Mouse (Mus musculus): ENCODE data around the gene Ly6g6d. TPM values are rescaled to one million over a fixed set of nuclear protein-coding genes. Genes with fewer than 3 reads are reported as not detected.
A peak's percentile ranks its signal among the peaks of the same experiment; 100 is the strongest.

The Ly6g6d gene
- polyA plus RNA-seq, 1 experiment from 2014 or later, result 1.5 TPM

GRCm38 (mm10) chr17:35082841-35083576 is 5.1 kb upstream of the Ly6g6d start:
- 83% methylated on average over 16 of the region's 16 CpGs for WGBS
- H3K27ac ChIP-seq (replicated peaks), result no peak overlapping the region
- H3K4me1 ChIP-seq, result peaks cover 2% of the 10 kb centered on the region; the same call in 1 of the 2 replicates
- H3K4me3 ChIP-seq (replicated peaks), result no peak overlapping the region
- no peaks in the 10 kb centered on the region for H3K27me3 ChIP-seq
- no peaks in the 10 kb centered on the region for H3K9me3 ChIP-seq (replicated peaks)
- no peak overlapping the region for H3K4me2 ChIP-seq (replicated peaks)
- no peak overlapping the region for H3K9ac ChIP-seq
- ATAC-seq (ENCODE audit: insufficient number of reproducible peaks, low FRiP score, low TSS enrichment, low read depth), result no peak
- no peaks in the 10 kb centered on the region for H3K36me3 ChIP-seq

GRCm38 (mm10) chr17:35080710-35081109 is 2.8 kb upstream of the Ly6g6d start:
- no peak overlapping the region for H3K27ac ChIP-seq (replicated peaks)
- no peaks in the 10 kb centered on the region for H3K9me3 ChIP-seq (replicated peaks)
- H3K4me2 ChIP-seq (replicated peaks), result no peak overlapping the region
- no peaks in the 10 kb centered on the region for H3K27me3 ChIP-seq
- no peaks in the 10 kb centered on the region for H3K36me3 ChIP-seq
- WGBS, result 68% methylated on average over 4 of the region's 4 CpGs
- no peak for ATAC-seq (ENCODE audit: insufficient number of reproducible peaks, low FRiP score, low TSS enrichment, low read depth)
- no peak overlapping the region; the same call in 1 of the 2 replicates for H3K9ac ChIP-seq
- no peak overlapping the region for H3K4me3 ChIP-seq (replicated peaks)
- peaks cover 18% of the 10 kb centered on the region for H3K4me1 ChIP-seq

GRCm38 (mm10) chr17:35080248-35080647 is 2.4 kb upstream of the Ly6g6d start:
- Histone ChIP-seq H3K9me3 (replicated peaks) (no peaks in the 10 kb centered on the region), H3K27ac (replicated peaks) (no peak overlapping the region), H3K4me2 (replicated peaks) (no peak overlapping the region), H3K9ac (no peak overlapping the region; the same call in 1 of the 2 replicates), H3K4me3 (replicated peaks) (no peak overlapping the region), H3K27me3 (no peaks in the 10 kb centered on the region), H3K36me3 (no peaks in the 10 kb centered on the region), H3K4me1 (peaks cover 18% of the 10 kb centered on the region)
- no peak for ATAC-seq (ENCODE audit: insufficient number of reproducible peaks, low FRiP score, low TSS enrichment, low read depth)
- 40% methylated on average over 6 of the region's 6 CpGs for WGBS

GRCm38 (mm10) chr17:35079778-35080177 is 1.9 kb upstream of the Ly6g6d start:
- Histone ChIP-seq H3K9me3 (replicated peaks) (no peaks in the 10 kb centered on the region), H3K36me3 (no peaks in the 10 kb centered on the region), H3K4me1 (peaks cover 18% of the 10 kb centered on the region), H3K9ac (no peak overlapping the region), H3K4me2 (replicated peaks) (no peak overlapping the region), H3K27me3 (no peaks in the 10 kb centered on the region), H3K4me3 (replicated peaks) (no peak overlapping the region), H3K27ac (replicated peaks) (no peak overlapping the region)
- 58% methylated on average over 9 of the region's 9 CpGs for WGBS
- ATAC-seq (ENCODE audit: insufficient number of reproducible peaks, low FRiP score, low TSS enrichment, low read depth), result no peak

GRCm38 (mm10) chr17:35077285-35077684 is 580 bp downstream of the Ly6g6d start:
- Histone ChIP-seq H3K36me3 (no peaks in the 10 kb centered on the region), H3K4me1 (peaks cover 25% of the 10 kb centered on the region), H3K27me3 (no peaks in the 10 kb centered on the region), H3K9ac (no peak overlapping the region), H3K4me3 (replicated peaks) (peak overlapping the region; percentile 10; the same call in 1 of the 2 replicates), H3K27ac (replicated peaks) (peak overlapping the region; percentile 51), H3K9me3 (replicated peaks) (no peaks in the 10 kb centered on the region), H3K4me2 (replicated peaks) (peak overlapping the region; percentile 34)
- 21% methylated on average over 2 of the region's 2 CpGs for WGBS
- no peak for ATAC-seq (ENCODE audit: insufficient number of reproducible peaks, low FRiP score, low TSS enrichment, low read depth)

- no peak within 1 kb of the TSS for H3K9ac ChIP-seq
- H3K36me3 ChIP-seq, result no peaks in the 10 kb centered on the region
- no peaks in the 10 kb centered on the region for H3K27me3 ChIP-seq
- peak within 1 kb of the TSS; percentile 10; the same call in 1 of the 2 replicates for H3K4me3 ChIP-seq (replicated peaks)
- 11% methylated on average over 10 of the region's 10 CpGs for WGBS
- peak; percentile 47; the same call in 1 of the 2 replicates for ATAC-seq (ENCODE audit: insufficient number of reproducible peaks, low FRiP score, low TSS enrichment, low read depth)
- peak within 1 kb of the TSS; percentile 34 for H3K4me2 ChIP-seq (replicated peaks)
- no peaks in the 10 kb centered on the region for H3K9me3 ChIP-seq (replicated peaks)
- H3K27ac ChIP-seq (replicated peaks), result peak within 1 kb of the TSS; percentile 51
- H3K4me1 ChIP-seq, result peaks cover 25% of the 10 kb centered on the region
Measured at GRCm38 (mm10) chr17:35076507-35077176, 1.2 kb downstream of the Ly6g6d start, which contains the start of gene Ly6g6e. Gene Ly6g6e (plus strand): TSS chr17:35076902.

- no peak for ATAC-seq (ENCODE audit: insufficient number of reproducible peaks, low FRiP score, low TSS enrichment, low read depth)
- Histone ChIP-seq H3K9ac (no peak overlapping the region), H3K36me3 (no peaks in the 10 kb centered on the region), H3K4me1 (peaks cover 34% of the 10 kb centered on the region), H3K27me3 (no peaks in the 10 kb centered on the region), H3K4me2 (replicated peaks) (no peak overlapping the region), H3K9me3 (replicated peaks) (no peaks in the 10 kb centered on the region), H3K4me3 (replicated peaks) (no peak overlapping the region), H3K27ac (replicated peaks) (no peak overlapping the region)
- WGBS, result 43% methylated on average over 17 of the region's 17 CpGs
Measured at GRCm38 (mm10) chr17:35074097-35074496, 3.8 kb downstream of the Ly6g6d start.

- no peak overlapping the region for H3K27ac ChIP-seq (replicated peaks)
- H3K9ac ChIP-seq, result no peak overlapping the region
- no peak overlapping the region for H3K4me3 ChIP-seq (replicated peaks)
- WGBS, result 74% methylated on average over 9 of the region's 9 CpGs
- ATAC-seq (ENCODE audit: insufficient number of reproducible peaks, low FRiP score, low TSS enrichment, low read depth), result no peak
- peaks cover 6% of the 10 kb centered on the region; the same call in 1 of the 2 replicates for H3K27me3 ChIP-seq
- no peaks in the 10 kb centered on the region for H3K36me3 ChIP-seq
- H3K4me1 ChIP-seq, result peaks cover 18% of the 10 kb centered on the region
- H3K4me2 ChIP-seq (replicated peaks), result no peak overlapping the region
- no peaks in the 10 kb centered on the region for H3K9me3 ChIP-seq (replicated peaks)
Measured at GRCm38 (mm10) chr17:35071454-35071853, 6.4 kb downstream of the Ly6g6d start.

GRCm38 (mm10) chr17:35070556-35071229 is 7.2 kb downstream of the Ly6g6d start:
- Histone ChIP-seq H3K4me2 (replicated peaks) (no peak overlapping the region), H3K27me3 (peaks cover 10% of the 10 kb centered on the region; the same call in 1 of the 2 replicates), H3K4me1 (peaks cover 16% of the 10 kb centered on the region), H3K36me3 (no peaks in the 10 kb centered on the region), H3K27ac (replicated peaks) (peak overlapping the region; percentile 44; the same call in 1 of the 2 replicates), H3K4me3 (replicated peaks) (no peak overlapping the region), H3K9ac (no peak overlapping the region), H3K9me3 (replicated peaks) (no peaks in the 10 kb centered on the region)
- WGBS, result 42% methylated on average over 6 of the region's 6 CpGs
- ATAC-seq (ENCODE audit: insufficient number of reproducible peaks, low FRiP score, low TSS enrichment, low read depth), result no peak

GRCm38 (mm10) chr17:35068213-35068914 is 9.5 kb downstream of the Ly6g6d start:
- ATAC-seq (ENCODE audit: insufficient number of reproducible peaks, low FRiP score, low TSS enrichment, low read depth), result no peak
- Histone ChIP-seq H3K27me3 (peaks cover 22% of the 10 kb centered on the region; the same call in 1 of the 2 replicates), H3K27ac (replicated peaks) (peak overlapping the region; percentile 51; the same call in 1 of the 2 replicates)

More at GRCm38 (mm10) chr17:35068213-35068914, 9.5 kb downstream of the Ly6g6d start:
- Histone ChIP-seq H3K36me3 (no peaks in the 10 kb centered on the region), H3K4me2 (replicated peaks) (no peak overlapping the region), H3K4me1 (peaks cover 24% of the 10 kb centered on the region), H3K9me3 (replicated peaks) (no peaks in the 10 kb centered on the region), H3K4me3 (replicated peaks) (0 out of 2 replicates have a peak overlapping the region, but pooled peaks have one; percentile 6), H3K9ac (no peak overlapping the region)
- WGBS, result 68% methylated on average over 17 of the region's 17 CpGs

All from embryonic facial prominence, embryonic 15.5 days (tissue).